Mouse (Mus musculus) kidney, postnatal 0 days (tissue): ENCODE measurements around the gene Arid1b. TPM values are rescaled to one million over a fixed set of nuclear protein-coding genes. Genes with fewer than 3 reads are reported as not detected.
A peak's percentile ranks its signal among the peaks of the same experiment; 100 is the strongest.

Experiments
- ATAC-seq: fragments of 200-750 bp; cut with Nextera tagmentation; replicated peaks from 2 replicates; pipeline ENCODE4 v1.8.0; 2017; ENCODE audit warnings: low read depth, moderate number of reproducible peaks, moderate TSS enrichment, moderate library complexity; ENCODE audit not compliant: low FRiP score
- DNase-seq: peaks from one replicate; pipeline ENCODE4 v3.0.0-alpha.2; 2016; ENCODE audit warnings: low spot score
- H3K27ac ChIP-seq: fragments of 300-500 bp; sonication (generic); 2 replicates; pipeline ENCODE4 v1.5.1; 2014; ENCODE audit warnings: mild to moderate bottlenecking
- H3K27me3 ChIP-seq: fragments of 300-500 bp; sonication (generic); 2 replicates; pipeline ENCODE4 v1.6.1; 2014; ENCODE audit warnings: low read length, mixed read lengths; ENCODE audit not compliant: insufficient read depth
- H3K36me3 ChIP-seq: fragments of 300-500 bp; sonication (generic); 2 replicates; pipeline ENCODE4 v1.6.1; 2014; ENCODE audit warnings: low read length, mixed read lengths; ENCODE audit not compliant: insufficient read depth
- H3K4me1 ChIP-seq: fragments of 300-500 bp; sonication (generic); replicated peaks from 2 replicates; pipeline ENCODE4 v1.6.1; 2014; ENCODE audit warnings: antibody characterized with exemption, low read length, mixed read lengths; ENCODE audit not compliant: insufficient read depth
- H3K4me2 ChIP-seq: fragments of 300-500 bp; sonication (generic); 2 replicates; pipeline ENCODE4 v1.6.1; 2014; ENCODE audit warnings: mild to moderate bottlenecking, low read length, moderate library complexity, mixed read lengths
- H3K4me3 ChIP-seq: fragments of 300-500 bp; sonication (generic); replicated peaks from 2 replicates; pipeline ENCODE4 v1.5.1; 2014; ENCODE audit warnings: low read depth, low read length
- H3K9ac ChIP-seq: fragments of 300-500 bp; sonication (generic); 2 replicates; pipeline ENCODE4 v1.6.1; 2014; ENCODE audit warnings: low read depth, low read length
- H3K9me3 ChIP-seq: fragments of 300-500 bp; sonication (generic); replicated peaks from 2 replicates; pipeline ENCODE4 v1.6.1; 2016; ENCODE audit warnings: low read length, inconsistent platforms, mixed read lengths
- CTCF ChIP-seq: IDR thresholded peaks from 2 replicates; pipeline ENCODE4 v1.5.1; 2016; ENCODE audit warnings: antibody characterized with exemption, low read depth, mild to moderate bottlenecking, moderate library complexity
- WGBS: fragments of 180-500 bp; shearing (Covaris S2); extraction: QIAGEN DNeasy Blood & Tissue Kit; methylation state at CpG from one replicate; pipeline ENCODE4 v1.1.7; 2014; 5-methylcytosine and 5-hydroxymethylcytosine counted together
- polyA plus RNA-seq: library from polyadenylated mRNA; unstranded; fragments of >200 nt; fragmentation: Nextera tagmentation; extraction: Ambion mirVana; gene quantifications from 2 replicates; pipeline ENCODE4 v1.2.1, GENCODE M21; 2015

The Arid1b gene
- polyA plus RNA-seq, 1 experiment from 2014 or later: 9.2 TPM

DNA sequence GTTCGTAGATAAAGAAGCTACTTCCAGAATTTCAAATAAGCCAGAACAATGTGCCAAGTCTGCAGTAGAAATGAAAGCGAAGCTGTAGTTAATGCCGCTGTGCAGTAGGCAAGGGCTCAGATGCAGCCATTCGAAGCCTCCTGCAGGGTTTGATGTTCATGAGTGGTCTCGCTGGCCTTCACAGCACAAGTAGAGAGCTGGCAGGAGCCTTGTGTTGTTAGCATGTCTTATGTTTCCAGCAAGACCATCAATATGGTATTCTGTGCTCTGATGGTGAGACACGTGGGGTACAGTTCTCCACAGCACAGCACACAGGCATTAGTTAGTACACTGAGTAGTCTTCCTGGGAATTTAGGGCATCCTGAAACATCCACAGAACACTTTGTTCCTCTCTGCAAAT is 111.6 kb downstream of the Arid1b start:
- peaks cover 37% of the 10 kb centered on the region for H3K4me1 ChIP-seq
- H3K9ac ChIP-seq: no peak overlapping the region
- no peak overlapping the region for H3K27ac ChIP-seq

DNA sequence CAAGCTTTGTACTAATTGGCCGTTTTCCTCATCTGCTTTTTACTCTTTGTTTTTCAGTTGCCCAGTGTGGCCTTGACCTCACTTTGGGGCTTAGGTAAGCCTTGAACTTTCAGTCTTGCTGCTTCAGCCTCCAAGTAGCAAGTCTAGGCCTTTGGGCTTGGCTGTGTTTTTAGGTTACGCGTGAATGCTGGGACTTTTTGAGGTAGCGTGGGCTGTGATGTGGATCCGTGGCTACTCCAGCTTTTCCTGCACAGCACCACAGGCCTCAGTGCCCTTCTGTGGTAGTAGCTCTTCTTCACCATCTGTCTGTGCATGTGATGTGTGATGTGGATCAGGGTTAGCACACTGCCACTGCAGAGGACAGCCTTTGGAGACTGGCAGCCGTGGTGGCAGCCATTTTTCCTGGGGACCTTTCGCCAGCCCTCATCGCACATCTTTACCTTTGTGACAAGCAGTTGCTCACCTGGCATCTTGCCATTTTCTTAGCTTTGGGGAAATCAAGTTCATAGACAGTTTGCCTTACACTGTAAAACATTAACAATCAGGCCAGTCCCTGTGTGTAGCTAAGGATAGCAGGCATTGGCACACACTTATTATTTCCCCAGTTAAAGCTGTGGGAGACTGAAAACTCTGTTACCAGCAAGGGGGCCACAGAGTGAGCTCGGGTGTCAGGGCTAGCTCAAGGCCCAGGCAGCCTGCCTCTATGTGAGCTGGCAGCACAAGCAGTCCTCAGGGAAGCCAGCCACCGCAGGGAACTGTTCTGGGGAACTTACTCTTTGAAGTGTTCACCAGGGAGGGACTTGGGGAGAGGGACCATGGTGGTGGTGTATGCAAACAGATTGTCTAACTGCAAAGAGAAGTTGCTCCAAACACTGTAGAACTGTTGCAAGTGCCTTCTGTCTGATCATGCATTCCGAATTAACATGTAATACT is 112.4 kb downstream of the Arid1b start:
- 0 out of 2 replicates have a peak overlapping the region, but pooled peaks have one; percentile 23 for H3K9ac ChIP-seq

More for the DNA sequence above, 111.6 kb downstream of the Arid1b start:
- ATAC-seq: no peak
- H3K4me3 ChIP-seq: no peak overlapping the region
- H3K9me3 ChIP-seq: no peaks in the 10 kb centered on the region
- H3K27me3 ChIP-seq: no peaks in the 10 kb centered on the region
- no peaks in the 10 kb centered on the region for H3K36me3 ChIP-seq
- no peak for TF ChIP-seq CTCF
- H3K4me2 ChIP-seq: no peak overlapping the region
- 82% methylated on average over 6 of the region's 6 CpGs for WGBS
- no peak for DNase-seq

DNA sequence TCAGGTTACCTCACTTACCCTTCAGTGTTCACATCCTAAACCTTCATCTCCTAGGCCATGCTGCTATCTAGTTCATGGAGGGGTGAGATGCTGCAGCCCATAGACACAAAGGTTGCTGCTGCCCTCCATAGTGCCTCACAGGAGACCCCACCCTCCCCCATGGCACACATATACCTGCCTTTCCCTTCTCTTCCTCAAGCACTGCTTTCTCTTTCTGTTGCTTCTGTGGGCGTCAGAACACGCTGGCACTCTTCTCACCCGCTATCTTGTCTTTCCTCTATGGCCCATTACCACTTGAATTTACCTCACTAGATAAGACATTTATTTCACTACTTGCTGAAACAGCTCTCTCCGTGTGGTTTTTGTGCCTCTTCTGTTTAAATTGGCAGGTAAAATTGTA is 113.4 kb downstream of the Arid1b start:
- TF ChIP-seq CTCF: no peak
- no peaks in the 10 kb centered on the region for H3K9me3 ChIP-seq
- H3K27me3 ChIP-seq: no peaks in the 10 kb centered on the region
- H3K4me3 ChIP-seq: no peak overlapping the region
- no peak for ATAC-seq
- 84% methylated on average over 4 of the region's 4 CpGs for WGBS
- H3K9ac ChIP-seq: no peak overlapping the region
- H3K27ac ChIP-seq: no peak overlapping the region
- no peak overlapping the region for H3K4me2 ChIP-seq
- DNase-seq: no peak
- no peaks in the 10 kb centered on the region for H3K36me3 ChIP-seq
- peaks cover 37% of the 10 kb centered on the region for H3K4me1 ChIP-seq

More for the DNA sequence above, 112.4 kb downstream of the Arid1b start:
- Histone ChIP-seq H3K4me2 (no peak overlapping the region), H3K27me3 (no peaks in the 10 kb centered on the region), H3K27ac (peak overlapping the region; percentile 72; the same call in 1 of the 2 replicates), H3K4me1 (peaks cover 37% of the 10 kb centered on the region), H3K9me3 (no peaks in the 10 kb centered on the region), H3K4me3 (no peak overlapping the region), H3K36me3 (no peaks in the 10 kb centered on the region)
- WGBS: 62% methylated on average over 11 of the region's 11 CpGs
- DNase-seq (no peak), ATAC-seq (no peak)
- no peak for TF ChIP-seq CTCF

DNA sequence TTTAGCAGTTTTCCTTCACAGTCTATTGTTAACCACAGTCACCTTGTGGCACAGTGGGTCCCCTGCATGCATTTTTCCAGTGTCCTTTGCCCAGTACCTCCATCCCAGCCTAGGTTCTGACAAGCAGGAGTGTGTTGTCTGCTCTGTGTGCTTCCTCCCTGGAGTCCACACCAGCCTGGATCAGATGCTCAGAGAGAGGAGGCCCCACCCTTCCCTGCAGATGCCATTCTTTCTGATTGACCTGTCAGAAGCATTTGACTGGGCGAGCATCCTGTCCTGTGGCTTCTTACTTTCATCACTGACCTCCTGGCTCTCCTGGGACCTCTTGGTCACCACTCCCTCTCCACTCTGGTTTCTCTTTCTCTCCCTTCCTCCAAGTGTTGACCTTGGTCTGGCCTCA is 113.9 kb downstream of the Arid1b start:
- Histone ChIP-seq H3K4me2 (no peak overlapping the region), H3K4me3 (no peak overlapping the region), H3K4me1 (peaks cover 37% of the 10 kb centered on the region), H3K27me3 (no peaks in the 10 kb centered on the region), H3K9ac (no peak overlapping the region), H3K27ac (0 out of 2 replicates have a peak overlapping the region, but pooled peaks have one; percentile 25), H3K9me3 (no peaks in the 10 kb centered on the region), H3K36me3 (no peaks in the 10 kb centered on the region)
- 47% methylated on average over 1 of the region's 1 CpGs for WGBS
- no peak for TF ChIP-seq CTCF
- DNase-seq: no peak
- no peak for ATAC-seq

DNA sequence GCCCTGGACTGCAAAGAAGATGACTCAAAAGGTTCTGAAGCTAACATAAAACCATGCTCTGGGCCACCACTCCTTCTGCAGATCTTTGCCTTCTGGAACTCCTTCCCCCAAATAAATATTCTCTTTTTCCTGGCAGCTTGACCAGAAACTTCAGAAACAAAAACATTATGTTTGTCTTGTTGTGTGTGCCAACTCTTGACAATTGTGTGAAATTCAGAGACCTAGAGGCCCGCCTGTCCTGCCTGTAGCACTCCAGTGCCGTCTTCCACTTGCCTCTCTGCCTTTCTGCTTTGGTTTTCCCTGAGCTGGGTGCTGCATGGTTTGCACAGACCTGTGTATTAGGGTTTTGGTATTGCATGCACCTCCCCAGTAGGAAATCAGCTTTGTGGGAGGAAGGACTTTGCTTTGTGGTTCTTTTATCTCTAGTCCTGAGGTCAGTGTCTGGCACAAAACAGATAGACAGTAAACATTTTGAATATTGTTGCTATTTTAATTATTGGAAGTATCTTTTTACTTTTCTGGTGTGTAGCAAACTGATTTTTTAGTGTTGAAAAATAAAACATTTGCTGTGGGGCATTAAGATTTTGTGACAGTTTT is 114.5 kb downstream of the Arid1b start:
- Histone ChIP-seq H3K9me3 (no peaks in the 10 kb centered on the region), H3K4me3 (no peak overlapping the region), H3K27me3 (no peaks in the 10 kb centered on the region), H3K36me3 (no peaks in the 10 kb centered on the region), H3K27ac (no peak overlapping the region), H3K9ac (no peak overlapping the region), H3K4me1 (peaks cover 37% of the 10 kb centered on the region), H3K4me2 (no peak overlapping the region)
- DNase-seq (no peak), ATAC-seq (no peak)
- no peak for TF ChIP-seq CTCF
- 65% methylated on average over 2 of the region's 2 CpGs for WGBS

DNA sequence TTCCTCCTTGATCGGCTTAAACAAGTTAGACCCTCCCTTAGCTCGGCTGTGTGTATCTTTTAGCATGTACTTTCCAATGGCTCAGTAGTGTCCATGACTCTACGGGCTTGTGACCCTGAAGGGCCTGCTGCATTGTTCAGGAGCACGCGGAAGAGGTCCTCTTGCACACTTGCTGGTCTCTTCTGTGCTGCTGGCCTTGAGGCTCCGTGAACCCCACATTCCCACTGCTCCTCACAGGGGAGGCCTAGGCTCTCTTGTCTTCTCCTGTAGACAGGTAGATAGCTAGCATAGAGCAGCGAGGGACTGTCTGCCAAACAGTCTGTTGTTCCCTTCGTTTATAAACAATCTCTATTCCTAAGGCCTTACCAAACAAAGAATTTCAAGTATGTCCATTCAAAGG is 115.2 kb downstream of the Arid1b start:
- Histone ChIP-seq H3K4me3 (no peak overlapping the region), H3K4me2 (no peak overlapping the region), H3K4me1 (peaks cover 37% of the 10 kb centered on the region), H3K27ac (no peak overlapping the region), H3K27me3 (no peaks in the 10 kb centered on the region), H3K36me3 (no peaks in the 10 kb centered on the region), H3K9ac (no peak overlapping the region), H3K9me3 (no peaks in the 10 kb centered on the region)
- 86% methylated on average over 8 of the region's 8 CpGs for WGBS
- DNase-seq (no peak), ATAC-seq (no peak)
- TF ChIP-seq CTCF: no peak
